Mouse (Mus musculus) CH12.LX (cell line): ENCODE results near the gene Phgdh. TPM values are rescaled to one million over a fixed set of nuclear protein-coding genes. Genes with fewer than 3 reads are reported as not detected.

Source experiments
- DNase-seq: peaks from one replicate; pipeline ENCODE4 v3.0.0-alpha.2; 2013; ENCODE audit errors: extremely low read depth
- H3K27ac ChIP-seq: 2 replicates; pipeline ENCODE4 v1.5.1; 2012; ENCODE audit warnings: low read depth, mild to moderate bottlenecking, control low read depth, moderate library complexity; ENCODE audit not compliant: insufficient read depth
- H3K27me3 ChIP-seq: replicated peaks from 2 replicates; pipeline ENCODE3; 2012; ENCODE audit warnings: inconsistent platforms
- H3K36me3 ChIP-seq, 2 experiments: replicated peaks in 1 of 2; 2 replicates each; pipeline versions ENCODE3 to v1.6.1; 2012; ENCODE audit warnings: inconsistent platforms in 1 of 2, low read length in 1 of 2, mild to moderate bottlenecking in 1 of 2, mixed read lengths in 1 of 2, moderate library complexity in 1 of 2; ENCODE audit not compliant: control insufficient read depth in 1 of 2, insufficient read depth in 1 of 2
- H3K4me1 ChIP-seq, 2 experiments: 2 replicates each; pipeline ENCODE4 v1.6.1; 2012; ENCODE audit warnings: inconsistent platforms in 1 of 2, moderate library complexity in 1 of 2; ENCODE audit not compliant: insufficient read depth in 2 of 2, control insufficient read depth in 1 of 2
- H3K4me2 ChIP-seq: 2 replicates; pipeline ENCODE4 v1.6.1; 2012; ENCODE audit warnings: low read depth, mild to moderate bottlenecking, control low read depth; ENCODE audit not compliant: poor library complexity, insufficient read depth, severe bottlenecking
- H3K4me3 ChIP-seq, 3 experiments: fragments of 150-350 bp in 1 of 3; sonication (generic) in 1 of 3; replicated peaks in 1 of 3; 2 replicates each; pipeline versions ENCODE3 to v1.5.1; 2011 to 2012; ENCODE audit warnings: low read depth in 2 of 3, low read length in 2 of 3, mild to moderate bottlenecking in 2 of 3, moderate library complexity in 2 of 3, control low read depth in 1 of 3, improper control_type of control experiment in 1 of 3, inconsistent platforms in 1 of 3, mixed read lengths in 1 of 3; ENCODE audit not compliant: poor library complexity in 1 of 3
- H3K79me2 ChIP-seq: replicated peaks from 2 replicates; pipeline ENCODE4 v1.6.1; 2012; ENCODE audit warnings: mild to moderate bottlenecking, moderate library complexity; ENCODE audit not compliant: control insufficient read depth, poor library complexity, insufficient read depth, severe bottlenecking; ENCODE audit errors: extremely low read depth
- H3K9ac ChIP-seq: 2 replicates; pipeline ENCODE4 v1.6.1; 2012; ENCODE audit warnings: low read depth, mild to moderate bottlenecking, control low read depth, moderate library complexity; ENCODE audit not compliant: insufficient read depth
- H3K9me3 ChIP-seq: replicated peaks from 2 replicates; pipeline ENCODE3; 2012; ENCODE audit warnings: low read length, inconsistent platforms, mixed read lengths
- CTCF ChIP-seq, 2 experiments: IDR thresholded peaks in 1 of 2; conservative IDR thresholded peaks in 1 of 2; 2 replicates each; pipeline ENCODE4 v1.5.1; 2011 to 2012; ENCODE audit warnings: low read depth in 2 of 2, low read length in 2 of 2, improper control_type of control experiment in 1 of 2, inconsistent platforms in 1 of 2, mild to moderate bottlenecking in 1 of 2, moderate library complexity in 1 of 2
- ELF1 ChIP-seq: IDR thresholded peaks from 2 replicates; pipeline ENCODE4 v1.6.1; 2014; ENCODE audit warnings: low read depth, mild to moderate bottlenecking, inconsistent platforms, low read length, improper control_type of control experiment
- EP300 ChIP-seq: IDR thresholded peaks from 2 replicates; pipeline ENCODE4 v1.6.1; 2011; ENCODE audit warnings: low read length, improper control_type of control experiment
- ETS1 ChIP-seq: conservative IDR thresholded peaks from 2 replicates; pipeline ENCODE4 v1.6.1; 2012; ENCODE audit warnings: low read depth, mild to moderate bottlenecking, inconsistent platforms, low read length, improper control_type of control experiment, moderate library complexity
- GABPA ChIP-seq: IDR thresholded peaks from 2 replicates; pipeline ENCODE4 v1.6.1; 2012; ENCODE audit warnings: low read depth, low read length, improper control_type of control experiment, inconsistent platforms; ENCODE audit not compliant: insufficient replicate concordance
- JUND ChIP-seq: conservative IDR thresholded peaks from 2 replicates; pipeline ENCODE4 v1.6.1; 2011; ENCODE audit warnings: low read depth, low read length, improper control_type of control experiment
- KAT2A ChIP-seq: IDR thresholded peaks from 2 replicates; pipeline ENCODE4 v1.6.1; 2012; ENCODE audit warnings: low read length, improper control_type of control experiment, inconsistent platforms; ENCODE audit not compliant: insufficient replicate concordance
- MEF2A ChIP-seq: IDR thresholded peaks from 2 replicates; pipeline ENCODE4 v1.6.1; 2014; ENCODE audit warnings: low read depth, mild to moderate bottlenecking, inconsistent platforms, low read length, improper control_type of control experiment, borderline replicate concordance
- MXI1 ChIP-seq: IDR thresholded peaks from 2 replicates; pipeline ENCODE4 v1.6.1; 2011; ENCODE audit warnings: mild to moderate bottlenecking, low read depth, low read length, improper control_type of control experiment
- MYC ChIP-seq: IDR thresholded peaks from 2 replicates; pipeline ENCODE4 v1.6.1; 2011; ENCODE audit warnings: low read depth, mild to moderate bottlenecking, improper control_type of control experiment, low read length
- PAX5 ChIP-seq: IDR thresholded peaks from 2 replicates; pipeline ENCODE4 v1.6.1; 2012; ENCODE audit warnings: low read length, inconsistent platforms, mixed read lengths
- POLR2A ChIP-seq: IDR thresholded peaks from 2 replicates; pipeline ENCODE4 v1.6.1; 2011; ENCODE audit warnings: low read depth, mild to moderate bottlenecking, improper control_type of control experiment, low read length
- SIN3A ChIP-seq: IDR thresholded peaks from 2 replicates; pipeline ENCODE4 v1.6.1; 2012; ENCODE audit warnings: low read length, improper control_type of control experiment, inconsistent platforms
- SMC3 ChIP-seq: IDR thresholded peaks from 2 replicates; pipeline ENCODE4 v1.6.1; 2011; ENCODE audit warnings: low read depth, low read length, improper control_type of control experiment
- TCF12 ChIP-seq: IDR thresholded peaks from 2 replicates; pipeline ENCODE4 v1.6.1; 2014; ENCODE audit warnings: low read depth, mild to moderate bottlenecking, inconsistent platforms, low read length, improper control_type of control experiment
- UBTF ChIP-seq: IDR thresholded peaks from 2 replicates; pipeline ENCODE4 v1.6.1; 2012; ENCODE audit warnings: low read depth, mild to moderate bottlenecking, inconsistent platforms, low read length, improper control_type of control experiment, moderate library complexity
- USF1 ChIP-seq: IDR thresholded peaks from 2 replicates; pipeline ENCODE4 v1.6.1; 2014; ENCODE audit warnings: low read depth, mild to moderate bottlenecking, inconsistent platforms, low read length, improper control_type of control experiment
- ZMIZ1 ChIP-seq: IDR thresholded peaks from 2 replicates; pipeline ENCODE4 v1.6.1; 2012; ENCODE audit warnings: low read depth, mild to moderate bottlenecking, inconsistent platforms, low read length, improper control_type of control experiment
- ZNF384 ChIP-seq: IDR thresholded peaks from 2 replicates; pipeline ENCODE4 v1.6.1; 2012; ENCODE audit warnings: low read depth, low read length, improper control_type of control experiment, inconsistent platforms
- dilution Hi-C: fragments of 300-500 bp; cut with MboI; formaldehyde crosslinking; loops from 2 replicates; pipeline ENCODE4 v1.14.3; 2020; ENCODE audit warnings: low sequenced_read_pairs; ENCODE audit not compliant: extremely low pct_unique_long_range_greater_than_20kb, extremely low pct_ligation_motif_present
- in situ Hi-C: fragments of 300-500 bp; cut with MboI; formaldehyde crosslinking; loops from 3 replicates; pipeline ENCODE4 v1.14.3; 2019; ENCODE audit warnings: low sequenced_read_pairs, low pct_ligation_motif_present, low pct_unique_long_range_greater_than_20kb, mixed read lengths
- polyA plus RNA-seq: library from polyadenylated mRNA; unstranded; fragments of >175 nt; gene quantifications from 2 replicates; pipeline ENCODE4 v1.2.1, GENCODE M21; 2012; ENCODE audit warnings: low read depth; ENCODE audit not compliant: insufficient read length
- total RNA-seq, 2 experiments: library from RNA; depleted of rRNA; stranded (reverse); fragments of 300-350 nt in 1 of 2; fragments of >200 nt in 1 of 2; gene quantifications; 2 replicates each; pipeline ENCODE4 v1.2.3; 2012 to 2014

Phgdh gene
- total and polyA plus RNA-seq, 3 experiments: 543 to 631 (median 587) TPM

DNA sequence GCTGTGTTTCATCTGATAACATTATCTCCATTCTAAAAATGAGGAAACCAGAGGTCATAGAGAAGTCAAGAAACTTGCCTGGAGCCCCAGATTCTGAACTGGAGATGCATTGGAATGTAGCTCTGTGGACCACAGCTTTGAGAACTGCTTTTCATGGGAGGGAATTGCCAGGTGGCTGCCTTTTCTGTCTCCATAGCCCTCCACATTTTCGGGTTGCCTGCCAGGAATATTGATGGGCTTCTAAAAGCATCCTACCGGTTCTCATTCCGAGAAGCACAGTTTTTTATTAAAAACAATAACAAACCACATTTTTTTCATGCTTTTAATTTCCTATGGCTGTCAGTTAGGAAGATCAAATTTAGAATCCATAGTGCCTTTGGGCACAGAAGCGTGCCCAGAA lies 47.3 kb upstream of the Phgdh start:
- Histone ChIP-seq H3K9ac (no peak overlapping the region), H3K4me2 (no peak overlapping the region), H3K27me3 (peaks cover 5% of the 10 kb centered on the region), H3K4me1 (peaks cover 11 to 18% of the 10 kb centered on the region in 2 experiments), H3K9me3 (no peaks in the 10 kb centered on the region), H3K79me2 (no peaks in the 10 kb centered on the region), H3K4me3 (no peak overlapping the region), H3K36me3 (no peaks in the 10 kb centered on the region), H3K27ac (no peak overlapping the region)
- no peak for DNase-seq
- TF ChIP-seq MXI1: no peak
- no peak for TF ChIP-seq ZNF384
- TF ChIP-seq MEF2A: no peak
- no peak for TF ChIP-seq CTCF (conservative IDR thresholded peaks at IDR 0.05 in 1 of 2, IDR thresholded peaks at IDR 0.05 in 1 of 2; ENCODE audit: low read depth in 2 of 2, low read length in 2 of 2)
- TF ChIP-seq EP300: no peak
- TF ChIP-seq ZMIZ1: no peak
- no peak for TF ChIP-seq POLR2A
- TF ChIP-seq TCF12: no peak
- no peak for TF ChIP-seq KAT2A
- no peak for TF ChIP-seq UBTF
- TF ChIP-seq USF1: no peak
- no peak for TF ChIP-seq MYC
- no peak for TF ChIP-seq SIN3A
- TF ChIP-seq PAX5: no peak
- TF ChIP-seq ELF1: no peak
- in situ Hi-C loops: no loop called here
- dilution Hi-C loops: no loop called here

DNA sequence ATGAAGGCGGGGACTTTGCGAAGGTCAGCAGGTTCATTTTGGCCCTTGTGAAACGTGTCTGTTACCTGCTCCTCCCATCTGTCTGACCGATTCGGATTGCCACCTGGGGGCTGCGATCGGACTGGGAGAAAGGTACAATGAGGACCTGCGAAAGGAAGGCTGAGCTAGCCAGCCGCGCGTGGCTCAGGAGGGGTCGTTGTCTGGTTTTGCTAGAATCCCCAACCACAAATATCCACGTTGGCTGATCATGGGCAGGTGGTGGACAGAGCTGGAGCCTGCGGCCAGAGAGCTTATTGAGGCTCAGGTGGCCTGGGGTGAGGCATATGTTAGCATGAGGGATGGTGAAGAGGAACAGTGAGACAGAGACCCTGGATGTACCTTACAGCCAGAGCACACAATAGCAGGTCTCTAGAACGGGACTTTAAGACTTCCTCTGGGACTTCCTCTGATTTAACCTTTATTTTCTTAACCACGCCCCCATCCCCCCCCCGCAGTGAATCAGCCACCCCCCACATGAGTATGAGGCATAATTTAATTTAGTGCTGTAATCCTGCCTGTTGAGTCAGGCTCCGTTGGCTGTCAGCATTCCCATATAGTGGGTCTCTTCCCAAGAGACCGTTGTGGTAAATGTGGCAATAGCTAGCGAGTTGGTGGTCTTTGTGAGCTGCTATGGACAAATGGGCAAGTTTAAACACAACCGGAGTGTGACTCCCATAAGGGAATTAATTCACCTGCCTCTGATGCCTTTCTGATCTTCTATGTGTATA lies 43.4 kb upstream of the Phgdh start:
- Histone ChIP-seq H3K36me3 (no peaks in the 10 kb centered on the region), H3K79me2 (no peaks in the 10 kb centered on the region), H3K9ac (no peak overlapping the region), H3K27ac (no peak overlapping the region), H3K9me3 (no peaks in the 10 kb centered on the region), H3K4me3 (no peak overlapping the region), H3K27me3 (peaks cover 13% of the 10 kb centered on the region), H3K4me1 (peaks cover 11 to 18% of the 10 kb centered on the region in 2 experiments), H3K4me2 (no peak overlapping the region)
- dilution Hi-C loops (no loop called here), in situ Hi-C loops (no loop called here)
- TF ChIP-seq ETS1: no peak
- no peak for TF ChIP-seq MEF2A
- no peak for TF ChIP-seq JUND
- no peak for TF ChIP-seq MXI1
- no peak for TF ChIP-seq SMC3
- TF ChIP-seq POLR2A: no peak
- TF ChIP-seq GABPA: no peak
- no peak for TF ChIP-seq ZNF384
- TF ChIP-seq ELF1: no peak
- no peak for TF ChIP-seq SIN3A
- no peak for DNase-seq
